Mouse (Mus musculus) cerebellum, adult 18-20 months (tissue): ENCODE measurements around the gene Carmil3.
A peak's percentile ranks its signal among the peaks of the same experiment; 100 is the strongest.

ENCODE experiments used
- DNase-seq, 2 experiments: peaks; one replicate each; pipeline ENCODE4 v3.0.0; 2021

The Carmil3 gene

GRCm38 (mm10) chr14:55495509-55496240 lies 5.2 kb downstream of the Carmil3 start:
- peak; percentile 57 to 69 for DNase-seq

- no peak for DNase-seq
Measured at GRCm38 (mm10) chr14:55496761-55497448, 6.5 kb downstream of the Carmil3 start.

- DNase-seq = peak; percentile 84 to 90
Measured at GRCm38 (mm10) chr14:55497449-55497821, 7.0 kb downstream of the Carmil3 start.

GRCm38 (mm10) chr14:55505612-55506011 lies 15.2 kb downstream of the Carmil3 start:
- no peak for DNase-seq

GRCm38 (mm10) chr14:55507801-55508200 lies 17.4 kb downstream of the Carmil3 start:
- no peak for DNase-seq

- DNase-seq = no peak
Measured at GRCm38 (mm10) chr14:55509540-55509939, 19.1 kb downstream of the Carmil3 start.

- DNase-seq = no peak
Measured at GRCm38 (mm10) chr14:55510125-55510731, 19.8 kb downstream of the Carmil3 start, which contains the start of gene Cpne6. TSS of gene Cpne6 (plus strand) at chr14:55510445.

- no peak for DNase-seq
Measured at GRCm38 (mm10) chr14:55511037-55511436, 20.6 kb downstream of the Carmil3 start.

GRCm38 (mm10) chr14:55513927-55514326 lies 23.5 kb downstream of the Carmil3 start:
- DNase-seq = no peak

GRCm38 (mm10) chr14:55515846-55516245 lies 25.4 kb downstream of the Carmil3 start:
- DNase-seq = no peak

- DNase-seq = no peak
Measured at GRCm38 (mm10) chr14:55518897-55519296, 28.4 kb downstream of the Carmil3 start.

GRCm38 (mm10) chr14:55519604-55520003 lies 29.2 kb downstream of the Carmil3 start:
- no peak for DNase-seq

GRCm38 (mm10) chr14:55520451-55521361 lies 30.3 kb downstream of the Carmil3 start:
- peak; percentile 63 to 72 for DNase-seq

- no peak for DNase-seq
Measured at GRCm38 (mm10) chr14:55524062-55524461, 33.6 kb downstream of the Carmil3 start.

GRCm38 (mm10) chr14:55524785-55525184 lies 34.3 kb downstream of the Carmil3 start, which contains the start of gene Nrl:
TSS of gene Nrl (minus strand) at chr14:55524981.
- DNase-seq = no peak

GRCm38 (mm10) chr14:55526674-55527073 lies 36.2 kb downstream of the Carmil3 start:
- no peak for DNase-seq

GRCm38 (mm10) chr14:55527940-55528339 lies 37.5 kb downstream of the Carmil3 start:
- DNase-seq = peak; percentile 33 to 41

GRCm38 (mm10) chr14:55536116-55536745 lies 45.8 kb downstream of the Carmil3 start:
- peak; percentile 25 to 29 for DNase-seq

- peak; percentile 87 to 93 for DNase-seq
Measured at GRCm38 (mm10) chr14:55540067-55540786, 49.8 kb downstream of the Carmil3 start, which contains the start of gene Pck2. TSS of gene Pck2 (plus strand) at chr14:55540266.

GRCm38 (mm10) chr14:55540787-55541321 lies 50.4 kb downstream of the Carmil3 start:
- peak; percentile 82 to 84 for DNase-seq

- no peak for DNase-seq
Measured at GRCm38 (mm10) chr14:55542268-55542667, 51.8 kb downstream of the Carmil3 start.
